Comparison of ENCODE assay signal across 8 mouse cellular contexts in genomic region chr5:23224759-23225536, GRCm38 (mm10).
DNase-seq lines count a peak whose midpoint lies in the region; ATAC-seq lines count a peak whose summit lies in the region.

No protein-coding gene starts in this region.

- DNase-seq in CD4-positive, CD25-positive, alpha-beta regulatory T cell, adult 2 months (ENCODE audit: low read depth, low spot score): peak; percentile 62
- DNase-seq in ZHBTc4 (ENCODE audit: low read depth, low spot score): peak; percentile 78
- DNase-seq in embryo, embryonic 10 days (ENCODE audit: low spot score): peak; percentile 78
- peak; percentile 15 to 35 for DNase-seq in heart, adult 9 months (ENCODE audit: low spot score in 2 of 2)
- DNase-seq in ovary, postnatal 14 days (ENCODE audit: low spot score): peak; percentile 62

- peak overlapping the region; percentile 52; the same call in 1 of the 2 replicates for H3K9ac ChIP-seq in kidney, embryonic 14.5 days (ENCODE audit: low read depth, low read length)
- no peak overlapping the region for H3K9ac ChIP-seq in liver, embryonic 16.5 days (ENCODE audit: low read depth, low read length)

- no peaks in the 10 kb centered on the region for H3K27me3 ChIP-seq in kidney, embryonic 14.5 days (ENCODE audit: control insufficient read depth, insufficient read depth, low read length)
- no peaks in the 10 kb centered on the region for H3K27me3 ChIP-seq in liver, embryonic 16.5 days (ENCODE audit: control insufficient read depth, insufficient read depth, low read depth, low read length)

- 22% methylated on average over 14 of the region's 14 CpGs for WGBS in kidney, embryonic 14.5 days
- 19% methylated on average over 14 of the region's 14 CpGs for WGBS in liver, embryonic 16.5 days (ENCODE audit: insufficient replicate concordance)

- no peaks in the 10 kb centered on the region for H3K4me1 ChIP-seq in kidney, embryonic 14.5 days (ENCODE audit: control insufficient read depth, insufficient read depth, low read length)
- no peaks in the 10 kb centered on the region for H3K4me1 ChIP-seq in liver, embryonic 16.5 days (ENCODE audit: control insufficient read depth, low read depth, low read length)

- no peaks in the 10 kb centered on the region for H3K9me3 ChIP-seq in kidney, embryonic 14.5 days (ENCODE audit: control insufficient read depth, low read length)
- no peaks in the 10 kb centered on the region for H3K9me3 ChIP-seq in liver, embryonic 16.5 days (replicated peaks; ENCODE audit: control insufficient read depth, low read length)

- H3K4me2 ChIP-seq in kidney, embryonic 14.5 days (replicated peaks; ENCODE audit: low read depth, low read length): peak overlapping the region; percentile 52
- H3K4me2 ChIP-seq in liver, embryonic 16.5 days (ENCODE audit: low read depth, low read length): 0 out of 2 replicates have a peak overlapping the region, but pooled peaks have one; percentile 20

- no peaks in the 10 kb centered on the region for H3K36me3 ChIP-seq in kidney, embryonic 14.5 days (ENCODE audit: control insufficient read depth, insufficient read depth, low read length)
- H3K36me3 ChIP-seq in liver, embryonic 16.5 days (ENCODE audit: control insufficient read depth, insufficient read depth): no peaks in the 10 kb centered on the region

- H3K4me3 ChIP-seq in kidney, embryonic 14.5 days (ENCODE audit: low read length): peak overlapping the region; percentile 32
- no peak overlapping the region for H3K4me3 ChIP-seq in liver, embryonic 16.5 days (ENCODE audit: low read depth, low read length)

- H3K27ac ChIP-seq in kidney, embryonic 14.5 days (ENCODE audit: low read depth, low read length): no peak overlapping the region
- H3K27ac ChIP-seq in liver, embryonic 16.5 days (ENCODE audit: low read length): no peak overlapping the region

- peak; percentile 91 for ATAC-seq in kidney, embryonic 14.5 days (ENCODE audit: low FRiP score, low TSS enrichment)
- no peak for ATAC-seq in liver, embryonic 16.5 days (ENCODE audit: low read depth)
- no peak; the same call in 1 of the 2 replicates for ATAC-seq in megakaryocyte-erythroid progenitor cell, adult 5-6 weeks (replicated peaks; ENCODE audit: low FRiP score, low TSS enrichment, poor library complexity, severe bottlenecking)

Comparison
In these comparisons a context has a peak if more than half of its experiments do, and no peak if none do; other contexts are left out.
1. DNase-seq: peak in every context shown above with its lines; median percentile 78 in ZHBTc4; 78 in embryo, embryonic 10 days; 62 in CD4-positive, CD25-positive, alpha-beta regulatory T cell, adult 2 months; 62 in ovary, postnatal 14 days; 25 in heart, adult 9 months.